Mouse (Mus musculus) heart, adult 2 months (tissue): ENCODE measurements around the gene Nlrp9c.
"Not testable (repeated sequence)": the region's sequence is repeated elsewhere in the genome, so short reads cannot be mapped to it uniquely, and the experiment has no call there.

Source experiments
- CTCF ChIP-seq: fragments of 200-600 bp; IDR thresholded peaks from 2 replicates; pipeline ENCODE4 v1.8.1; 2022; ENCODE audit warnings: antibody characterized with exemption, mild to moderate bottlenecking, moderate library complexity
- EP300 ChIP-seq: fragments of 200-500 bp; IDR thresholded peaks from 2 replicates; pipeline ENCODE4 v1.6.1; 2011; ENCODE audit warnings: low read depth, low read length, control low read depth; ENCODE audit not compliant: insufficient read depth
- POLR2A ChIP-seq: fragments of 200-500 bp; IDR thresholded peaks from 2 replicates; pipeline ENCODE4 v1.6.1; 2011; ENCODE audit warnings: mild to moderate bottlenecking, low read depth, low read length, control low read depth; ENCODE audit not compliant: insufficient read depth

GRCm38 (mm10) chr7:26391811-26392210 is 11.7 kb downstream of the Nlrp9c start:
- not testable (repeated sequence) for TF ChIP-seq POLR2A, EP300, CTCF
